Comparison of ENCODE assay signal across 12 mouse cellular contexts in the genomic region with DNA sequence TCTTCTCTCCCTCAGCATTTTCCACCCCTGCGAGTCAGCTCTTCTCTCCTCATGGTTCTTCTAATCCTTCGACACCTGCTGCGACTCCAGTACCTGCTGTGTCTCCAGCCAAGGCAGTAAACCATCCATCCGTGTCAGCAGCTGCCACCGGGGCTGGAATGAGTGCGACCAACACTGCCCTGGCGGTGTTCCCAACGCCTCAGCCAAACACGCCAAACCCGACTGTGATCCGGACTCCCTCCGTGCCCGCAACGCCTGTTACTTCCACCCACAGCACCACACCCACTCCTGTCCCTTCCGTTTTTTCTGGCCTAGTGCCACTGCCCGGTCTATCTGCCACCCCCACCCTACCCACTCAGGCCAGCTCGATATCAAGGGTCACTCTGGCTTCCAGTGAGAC. TPM values are rescaled to one million over a fixed set of nuclear protein-coding genes. Genes with fewer than 3 reads are reported as not detected.
DNase-seq lines count a peak whose midpoint lies in the region; ATAC-seq lines count a peak whose summit lies in the region.
"Had no signal": no experiment of that assay in that cellular context is flagged by ENCODE, and none has a peak within 500 bp of the region (broad histone marks: within the 10 kb centered on the region; RNA-seq: fewer than 3 reads in every experiment).

No protein-coding gene starts in this region.

- no peak for DNase-seq in limb, embryonic 10.5 days (ENCODE audit: low spot score)
- DNase-seq in cerebellum, adult 8-10 months, result peak; percentile 38
- peak; percentile 68 for DNase-seq in gastrocnemius, postnatal 10 days
- peak; percentile 83 for DNase-seq in kidney, postnatal 14 days
- DNase-seq in MN1 (ENCODE audit: low spot score), result no peak
- no peak for DNase-seq in urinary bladder, postnatal 25 days (ENCODE audit: low spot score)
- no peak for DNase-seq in neural tube, embryonic 10.5 days (ENCODE audit: extremely low spot score, low spot score)
- DNase-seq: lung, embryonic 14.5 days; right cerebral cortex, adult 18-20 months had no signal

- WGBS in limb, embryonic 13.5 days, result 78% methylated on average over 17 of the region's 17 CpGs
- 88% methylated on average over 17 of the region's 17 CpGs for WGBS in limb, embryonic 10.5 days

- H3K27me3 ChIP-seq in limb, embryonic 13.5 days, result no peaks in the 10 kb centered on the region
- no peaks in the 10 kb centered on the region for H3K27me3 ChIP-seq in limb, embryonic 10.5 days (ENCODE audit: low read depth, poor library complexity, severe bottlenecking)
- H3K27me3 ChIP-seq: CH12.LX had no signal

- H3K4me3 ChIP-seq in limb, embryonic 13.5 days, result no peak overlapping the region
- no peak overlapping the region for H3K4me3 ChIP-seq in limb, embryonic 10.5 days
- H3K4me3 ChIP-seq: left cerebral cortex, adult 2 months had no signal

- no peak overlapping the region for H3K4me2 ChIP-seq in limb, embryonic 13.5 days (replicated peaks)
- H3K4me2 ChIP-seq: lung, embryonic 14.5 days had no signal

- H3K36me3 ChIP-seq in limb, embryonic 13.5 days, result peaks cover 93% of the 10 kb centered on the region
- peaks cover 98% of the 10 kb centered on the region for H3K36me3 ChIP-seq in limb, embryonic 10.5 days

- H3K27ac ChIP-seq in limb, embryonic 13.5 days, result no peak overlapping the region
- no peak overlapping the region for H3K27ac ChIP-seq in limb, embryonic 10.5 days
- H3K27ac ChIP-seq: left cerebral cortex, adult 2 months had no signal

- H3K9me3 ChIP-seq in limb, embryonic 13.5 days, result no peaks in the 10 kb centered on the region
- no peaks in the 10 kb centered on the region for H3K9me3 ChIP-seq in limb, embryonic 10.5 days (replicated peaks)

- ATAC-seq in limb, embryonic 13.5 days (ENCODE audit: low FRiP score, low read depth), result peak; percentile 48

- H3K4me1 ChIP-seq in limb, embryonic 13.5 days, result no peaks in the 10 kb centered on the region
- no peaks in the 10 kb centered on the region for H3K4me1 ChIP-seq in limb, embryonic 10.5 days

- H3K9ac ChIP-seq in limb, embryonic 13.5 days, result no peak overlapping the region
- H3K9ac ChIP-seq: lung, embryonic 14.5 days had no signal

RNA-seq across cellular contexts. Expression of a gene that starts 11.0 kb away (rescaled TPM):
- polyA plus RNA-seq in limb, embryonic 13.5 days (2015; fragmentation: Nextera tagmentation; extraction: Ambion mirVana), result 0.15 and 0.20 TPM in 2 replicates
- not detected in 2 replicates for polyA plus RNA-seq in limb, embryonic 10.5 days (2016; fragmentation: Nextera tagmentation; extraction: Ambion mirVana)
- not detected for total RNA-seq in gastrocnemius, postnatal 10 days (2021)
- total RNA-seq: CH12.LX; left cerebral cortex, adult 2 months had no signal

RNA-seq across cellular contexts. Expression of a gene that starts 14.0 kb away (rescaled TPM):
- 22.1 and 22.9 TPM in 2 replicates for polyA plus RNA-seq in limb, embryonic 13.5 days (2015; fragmentation: Nextera tagmentation; extraction: Ambion mirVana)
- 22.1 and 24.3 TPM in 2 replicates for polyA plus RNA-seq in limb, embryonic 10.5 days (2016; fragmentation: Nextera tagmentation; extraction: Ambion mirVana)
- 10 to 100 TPM in 1 of 2 experiments, 1 to 10 TPM in 1; 9.6 to 11.9 TPM for total RNA-seq in gastrocnemius, postnatal 10 days (2021)

RNA-seq across cellular contexts. Expression of a gene that starts 14.3 kb away (rescaled TPM):
- 11.9 TPM in 2 replicates for polyA plus RNA-seq in limb, embryonic 13.5 days (2015; fragmentation: Nextera tagmentation; extraction: Ambion mirVana)
- 7.6 and 10.3 TPM in 2 replicates for polyA plus RNA-seq in limb, embryonic 10.5 days (2016; fragmentation: Nextera tagmentation; extraction: Ambion mirVana)
- 1 to 10 TPM; 4.1 to 5.2 TPM for total RNA-seq in gastrocnemius, postnatal 10 days (2021)

Comparison
In these comparisons a context has a peak if more than half of its experiments do, and no peak if none do; other contexts are left out.
1. DNase-seq: peak in cerebellum, adult 8-10 months (single experiment), gastrocnemius, postnatal 10 days (single experiment) and kidney, postnatal 14 days (single experiment); none in limb, embryonic 10.5 days (single experiment), MN1 (single experiment), urinary bladder, postnatal 25 days (single experiment) and neural tube, embryonic 10.5 days (single experiment).